Mouse (Mus musculus) central nervous system, embryonic 11.5 days (tissue): ENCODE measurements around the gene Cdh6. TPM values are rescaled to one million over a fixed set of nuclear protein-coding genes. Genes with fewer than 3 reads are reported as not detected.

ENCODE experiments used
- polyA plus RNA-seq: library from polyadenylated mRNA; depleted of rRNA; stranded (reverse); fragments of >200 nt; gene quantifications from 2 replicates; pipeline ENCODE4 v1.2.3, GENCODE M21; 2012; rRNA removed

Gene Cdh6
- polyA plus RNA-seq: 3.4 and 7.0 TPM in 2 replicates

DNA sequence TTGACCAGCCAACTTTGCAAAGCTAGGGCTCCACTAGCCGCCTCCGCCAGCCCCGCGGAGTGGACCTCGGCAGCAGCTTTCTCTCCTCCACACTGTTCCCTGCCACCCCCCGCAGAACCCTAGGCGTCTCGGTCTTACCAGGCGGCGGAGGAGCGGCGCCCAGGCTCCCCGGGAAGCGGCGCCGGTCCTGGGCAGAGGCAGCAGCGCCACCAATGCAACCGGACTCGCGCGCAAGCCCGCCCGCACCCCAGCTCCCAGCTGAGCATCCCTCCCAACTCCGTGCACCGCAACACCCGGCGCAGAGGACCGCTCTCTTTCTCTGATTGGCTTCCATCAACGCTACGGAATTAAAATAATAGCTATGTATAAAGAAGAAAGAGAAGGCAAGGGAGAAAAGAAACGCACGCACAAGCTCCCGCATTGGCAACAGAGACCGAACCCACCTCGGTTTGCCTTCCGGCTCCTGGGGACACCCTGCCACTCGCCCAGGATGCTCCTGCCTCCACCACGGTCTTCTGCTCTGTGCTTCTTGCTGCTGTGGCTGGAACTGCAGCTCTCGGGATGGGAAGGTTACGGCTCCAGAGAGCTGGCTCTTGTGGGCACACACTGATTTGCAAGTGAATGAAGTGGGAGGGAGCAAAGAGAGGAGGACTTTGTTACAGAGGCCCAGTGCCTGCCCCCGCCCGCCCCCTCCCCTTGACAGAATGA lies at the start of gene Cdh6:
Cdh6 (minus strand) TSS at position 605 of the 708 bp plus-strand sequence.

